Mouse (Mus musculus): ENCODE measurements around the gene Zbtb20. TPM values are rescaled to one million over a fixed set of nuclear protein-coding genes. Genes with fewer than 3 reads are reported as not detected.

Gene Zbtb20
- polyA plus RNA-seq, 1 experiment from 2014 or later: 20.2 TPM

DNA sequence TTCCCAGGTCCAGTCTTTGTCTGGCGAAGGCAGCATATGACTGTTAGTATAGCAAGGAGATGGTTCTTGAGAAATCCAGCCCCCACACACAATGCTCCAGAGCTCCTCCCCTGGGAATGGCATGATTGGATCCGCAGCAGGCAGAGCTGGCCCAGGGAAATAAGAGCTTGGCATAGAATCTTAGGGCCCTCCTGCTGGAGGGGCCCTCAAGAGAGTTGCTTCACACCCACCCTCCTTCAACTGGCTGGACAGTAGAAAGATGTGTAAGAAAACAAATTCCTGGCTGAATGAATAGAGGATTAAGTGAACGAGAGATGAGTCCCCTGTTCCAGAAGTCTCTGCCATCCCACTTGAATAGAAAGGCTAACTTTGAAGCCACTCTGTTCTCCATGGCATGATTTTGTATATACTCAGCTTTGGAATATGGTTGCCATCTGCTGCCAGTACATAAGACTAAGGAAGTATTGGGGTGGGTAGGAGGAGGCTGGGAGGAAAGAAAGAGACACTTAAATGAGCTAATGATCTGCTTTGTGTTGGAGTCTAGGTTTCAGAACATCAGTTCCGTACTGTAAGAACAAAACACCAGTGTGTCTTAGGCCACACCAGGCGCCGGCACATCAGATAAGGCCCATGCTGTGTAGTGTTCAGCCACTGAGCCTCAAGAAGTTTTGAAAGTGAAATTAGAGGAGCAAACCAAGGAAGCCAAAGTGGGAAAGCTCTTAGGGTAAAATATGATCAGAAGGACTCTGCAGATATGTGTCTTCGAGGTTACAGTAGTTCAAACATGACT lies 715.2 kb downstream of the Zbtb20 start:
- WGBS: 78% methylated on average over 7 of the region's 7 CpGs
- Histone ChIP-seq H3K9ac (no peak overlapping the region), H3K27ac (no peak overlapping the region), H3K4me1 (peaks cover 6% of the 10 kb centered on the region; the same call in 1 of the 2 replicates), H3K9me3 (no peaks in the 10 kb centered on the region), H3K4me2 (no peak overlapping the region), H3K36me3 (no peaks in the 10 kb centered on the region), H3K4me3 (no peak overlapping the region), H3K27me3 (no peaks in the 10 kb centered on the region)
- no peak for ATAC-seq (ENCODE audit: insufficient number of reproducible peaks, insufficient read depth, low FRiP score, low TSS enrichment, low read depth)

DNA sequence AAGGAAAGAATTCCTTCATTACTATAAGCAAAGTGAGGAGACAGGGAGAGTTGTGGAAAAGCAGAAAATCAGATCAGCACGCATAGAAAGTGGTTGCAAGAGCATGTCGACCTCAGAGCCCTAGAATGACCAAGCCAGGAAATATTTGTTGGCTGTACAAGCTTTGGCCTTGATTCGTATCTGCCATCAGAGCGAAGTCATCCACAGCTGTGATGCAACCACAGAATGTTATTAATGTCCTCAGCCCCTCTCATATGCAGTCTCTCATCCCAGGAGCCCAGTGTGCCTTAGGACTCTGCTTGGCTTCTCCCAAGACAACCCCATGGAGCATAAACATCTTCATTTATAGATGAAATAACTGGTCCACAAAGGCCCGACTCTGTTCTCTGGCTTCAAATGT lies 716.4 kb downstream of the Zbtb20 start:
- H3K9ac ChIP-seq: no peak overlapping the region
- no peak for ATAC-seq (ENCODE audit: insufficient number of reproducible peaks, insufficient read depth, low FRiP score, low TSS enrichment, low read depth)
- H3K27ac ChIP-seq: no peak overlapping the region
- H3K4me3 ChIP-seq: no peak overlapping the region
- H3K36me3 ChIP-seq: no peaks in the 10 kb centered on the region
- H3K4me1 ChIP-seq: peaks cover 6% of the 10 kb centered on the region; the same call in 1 of the 2 replicates
- 80% methylated on average over 5 of the region's 5 CpGs for WGBS
- H3K4me2 ChIP-seq: no peak overlapping the region
- H3K27me3 ChIP-seq: no peaks in the 10 kb centered on the region
- no peaks in the 10 kb centered on the region for H3K9me3 ChIP-seq

DNA sequence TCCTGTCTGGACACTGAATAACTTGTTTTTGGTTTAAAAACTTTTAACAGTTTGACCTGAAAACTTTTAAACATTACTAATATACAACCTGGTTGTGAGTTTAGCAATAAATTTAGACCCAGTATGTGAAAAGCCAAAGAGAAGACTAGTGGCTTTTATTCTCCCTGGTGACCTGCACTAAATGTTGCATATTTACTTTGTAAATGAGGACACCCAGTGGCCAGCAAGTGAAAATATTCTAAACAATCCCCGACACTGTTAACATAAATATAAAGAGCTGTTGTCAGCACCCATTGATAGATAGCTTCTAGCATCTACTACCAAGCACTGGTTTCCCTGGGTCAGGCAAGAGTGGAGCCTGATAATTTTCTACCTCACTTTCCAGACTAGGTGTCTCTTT lies 717.1 kb downstream of the Zbtb20 start:
- Histone ChIP-seq H3K36me3 (no peaks in the 10 kb centered on the region), H3K4me1 (peaks cover 8% of the 10 kb centered on the region), H3K4me3 (no peak overlapping the region), H3K9me3 (no peaks in the 10 kb centered on the region), H3K4me2 (no peak overlapping the region), H3K9ac (no peak overlapping the region), H3K27ac (no peak overlapping the region), H3K27me3 (no peaks in the 10 kb centered on the region)
- no peak for ATAC-seq (ENCODE audit: insufficient number of reproducible peaks, insufficient read depth, low FRiP score, low TSS enrichment, low read depth)
- WGBS: 11% methylated on average over 1 of the region's 1 CpGs

DNA sequence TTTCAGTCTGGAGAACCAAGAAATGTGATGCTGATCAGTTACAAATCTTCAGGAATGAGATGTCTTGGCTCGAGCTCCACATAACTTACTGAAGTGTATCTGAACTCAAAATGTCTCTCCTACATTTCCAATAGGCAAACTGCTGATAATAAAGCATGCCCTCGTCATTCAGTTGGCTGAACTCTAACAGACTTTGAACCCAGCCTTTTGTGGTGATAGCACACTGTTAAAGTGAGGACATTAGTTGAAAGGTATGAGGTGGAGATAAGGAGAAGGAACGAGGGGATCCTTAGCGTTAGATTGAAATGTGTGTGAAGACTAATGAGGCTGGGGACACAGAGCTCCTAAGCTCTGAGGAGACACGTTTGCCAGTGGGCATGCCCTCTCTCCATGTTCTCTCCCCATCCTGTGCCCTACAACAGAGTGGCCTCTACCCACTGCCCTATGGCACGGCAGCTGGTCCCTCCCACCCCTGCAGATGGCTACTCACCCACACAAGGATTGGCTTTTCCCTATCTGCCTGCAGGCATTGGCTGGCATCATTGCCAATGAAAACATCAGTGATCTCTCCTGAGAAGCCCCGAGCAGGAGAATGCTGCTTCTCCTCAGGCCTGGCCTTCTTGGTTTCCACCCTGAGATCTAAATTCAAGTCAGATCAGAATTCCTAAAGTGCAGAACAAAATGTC lies 721.8 kb downstream of the Zbtb20 start:
- Histone ChIP-seq H3K4me1 (peaks cover 3% of the 10 kb centered on the region; the same call in 1 of the 2 replicates), H3K27ac (no peak overlapping the region), H3K36me3 (no peaks in the 10 kb centered on the region), H3K27me3 (no peaks in the 10 kb centered on the region), H3K9me3 (no peaks in the 10 kb centered on the region), H3K9ac (no peak overlapping the region), H3K4me3 (no peak overlapping the region), H3K4me2 (no peak overlapping the region)
- ATAC-seq (ENCODE audit: insufficient number of reproducible peaks, insufficient read depth, low FRiP score, low TSS enrichment, low read depth): no peak
- WGBS: 76% methylated on average over 7 of the region's 7 CpGs

DNA sequence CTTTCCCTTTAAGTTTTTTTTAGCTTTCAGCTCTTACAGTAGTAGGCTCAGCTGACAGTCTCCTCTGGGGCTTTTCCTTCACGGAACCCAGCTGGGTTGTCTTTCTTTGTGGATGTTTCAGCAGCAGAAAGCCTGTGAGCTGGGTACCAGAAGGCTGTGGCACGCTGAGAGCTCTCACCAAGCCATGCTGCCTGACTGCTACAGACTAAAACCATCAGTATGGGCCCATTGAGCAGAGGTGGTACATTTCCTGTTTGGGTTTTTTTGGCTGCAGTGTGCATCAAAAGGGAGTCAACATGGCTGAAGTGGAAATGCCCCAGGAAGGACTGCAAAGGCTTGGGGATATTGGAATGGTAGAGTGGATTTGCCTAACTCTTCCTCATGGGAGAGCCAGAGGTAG lies 724.0 kb downstream of the Zbtb20 start:
- H3K4me2 ChIP-seq: no peak overlapping the region
- ATAC-seq (ENCODE audit: insufficient number of reproducible peaks, insufficient read depth, low FRiP score, low TSS enrichment, low read depth): no peak

DNA sequence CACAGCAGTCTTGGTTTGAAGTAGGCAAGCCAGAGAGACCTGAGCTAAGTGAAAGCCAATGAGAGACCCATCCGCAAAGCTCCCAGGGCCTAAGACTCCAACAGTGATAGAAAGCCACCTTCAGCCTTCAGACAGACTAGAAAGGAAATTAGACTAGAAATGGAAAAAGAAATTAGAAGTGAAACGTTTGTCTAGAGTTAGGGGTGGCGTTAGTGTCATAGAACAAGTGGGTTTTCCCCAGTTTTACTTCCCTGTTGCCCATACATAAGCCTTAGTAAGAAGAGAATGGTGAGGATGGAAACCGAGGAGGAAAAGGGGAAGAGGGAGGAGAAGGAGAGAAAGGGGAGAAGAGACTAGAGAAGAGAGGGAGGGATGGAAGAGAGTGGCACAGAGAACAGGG lies 726.9 kb downstream of the Zbtb20 start:
- ATAC-seq (ENCODE audit: insufficient number of reproducible peaks, insufficient read depth, low FRiP score, low TSS enrichment, low read depth): no peak
- Histone ChIP-seq H3K27ac (no peak overlapping the region), H3K4me2 (no peak overlapping the region), H3K27me3 (no peaks in the 10 kb centered on the region), H3K4me1 (peaks cover 12% of the 10 kb centered on the region), H3K9ac (no peak overlapping the region), H3K9me3 (no peaks in the 10 kb centered on the region), H3K4me3 (no peak overlapping the region), H3K36me3 (no peaks in the 10 kb centered on the region)
- WGBS: 64% methylated on average over 4 of the region's 4 CpGs

More for the DNA sequence above, 724.0 kb downstream of the Zbtb20 start:
- Histone ChIP-seq H3K27ac (no peak overlapping the region), H3K27me3 (no peaks in the 10 kb centered on the region), H3K4me3 (no peak overlapping the region), H3K4me1 (peaks cover 12% of the 10 kb centered on the region), H3K9ac (no peak overlapping the region), H3K9me3 (no peaks in the 10 kb centered on the region), H3K36me3 (no peaks in the 10 kb centered on the region)
- 69% methylated on average over 2 of the region's 2 CpGs for WGBS

DNA sequence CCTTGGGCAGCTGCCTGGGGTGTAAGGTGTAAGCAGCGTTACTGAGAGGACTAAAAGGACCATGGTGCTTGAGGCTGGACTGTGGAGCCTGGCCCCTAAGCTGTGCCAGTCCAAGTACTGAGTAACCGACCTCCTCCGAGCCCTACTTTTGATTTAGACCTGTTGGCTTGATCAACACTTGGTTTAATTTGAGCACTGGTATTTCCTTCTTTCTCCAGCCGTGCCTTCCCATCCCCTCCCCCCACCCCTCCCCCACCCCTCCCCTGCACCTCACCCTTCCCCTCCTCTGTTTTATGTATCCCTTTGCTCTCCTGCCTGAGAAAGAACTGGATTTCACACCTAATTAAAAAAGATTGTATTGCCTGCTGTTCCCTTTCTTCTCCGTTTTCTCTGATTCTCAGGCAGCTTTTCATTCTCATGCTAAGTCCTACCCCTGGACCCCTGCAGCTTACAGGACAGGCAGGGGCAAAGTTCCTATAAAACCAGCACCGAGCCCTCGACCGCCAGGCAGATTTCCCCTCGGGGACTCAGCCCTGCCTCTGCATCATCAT lies 728.0 kb downstream of the Zbtb20 start:
- Histone ChIP-seq H3K4me3 (no peak overlapping the region), H3K9ac (no peak overlapping the region), H3K9me3 (no peaks in the 10 kb centered on the region), H3K27ac (no peak overlapping the region), H3K4me2 (no peak overlapping the region), H3K27me3 (no peaks in the 10 kb centered on the region), H3K4me1 (peaks cover 9% of the 10 kb centered on the region), H3K36me3 (no peaks in the 10 kb centered on the region)
- no peak for ATAC-seq (ENCODE audit: insufficient number of reproducible peaks, insufficient read depth, low FRiP score, low TSS enrichment, low read depth)
- WGBS: 6% methylated on average over 9 of the region's 9 CpGs

DNA sequence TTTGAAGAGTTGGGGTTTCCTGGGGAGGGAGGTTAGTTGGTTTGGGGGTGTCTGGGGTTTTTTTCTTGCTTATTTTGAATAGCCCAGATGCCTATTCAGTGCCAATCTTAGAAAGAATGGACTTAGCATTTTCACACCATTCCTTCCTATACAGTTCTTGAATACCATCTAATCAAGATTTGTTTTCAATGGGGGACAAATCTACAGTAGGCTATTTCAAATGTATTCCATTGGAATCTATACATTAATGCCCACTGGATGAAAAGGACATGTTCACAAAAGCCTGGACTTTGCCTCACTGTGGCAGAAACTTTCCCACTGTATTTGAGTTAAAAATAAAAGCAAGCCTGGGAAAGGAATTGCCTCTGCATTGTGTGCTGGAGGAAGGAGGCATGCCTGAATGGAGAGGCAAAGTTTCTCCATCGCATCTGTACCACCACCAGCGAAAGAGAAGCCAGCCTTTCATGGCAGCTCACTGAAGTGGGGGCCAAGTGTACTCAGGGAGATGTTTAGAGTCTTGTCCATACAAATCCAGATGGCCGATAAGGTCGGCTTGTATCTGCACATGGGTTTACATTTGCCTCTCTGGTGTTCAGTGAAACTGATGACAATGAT lies 728.8 kb downstream of the Zbtb20 start:
- ATAC-seq (ENCODE audit: insufficient number of reproducible peaks, insufficient read depth, low FRiP score, low TSS enrichment, low read depth): no peak
- Histone ChIP-seq H3K4me1 (peaks cover 9% of the 10 kb centered on the region), H3K27ac (no peak overlapping the region), H3K36me3 (peaks cover 4% of the 10 kb centered on the region), H3K9ac (no peak overlapping the region), H3K4me2 (no peak overlapping the region), H3K9me3 (no peaks in the 10 kb centered on the region), H3K27me3 (no peaks in the 10 kb centered on the region), H3K4me3 (no peak overlapping the region)
- 56% methylated on average over 4 of the region's 4 CpGs for WGBS

DNA sequence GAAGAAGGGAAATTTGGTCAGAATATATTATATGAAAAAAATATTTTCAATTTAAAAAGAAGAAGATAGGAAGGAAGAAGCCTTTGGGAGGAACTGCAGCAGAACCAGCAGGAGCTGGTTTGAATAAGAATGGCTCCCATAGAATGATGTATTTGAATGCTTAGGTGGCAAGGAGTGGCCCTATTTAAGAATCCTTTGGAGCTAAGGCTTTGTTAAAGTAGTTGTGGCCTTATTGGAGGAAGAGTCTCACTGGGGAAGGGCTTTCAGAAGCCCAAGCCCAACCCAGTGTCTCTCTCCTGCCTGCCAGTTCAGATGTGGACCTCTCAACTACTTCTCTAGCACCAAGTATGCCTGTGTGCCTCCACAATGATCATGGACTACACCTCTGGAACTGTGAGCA lies 731.4 kb downstream of the Zbtb20 start:
- no peak overlapping the region for H3K27ac ChIP-seq
- no peaks in the 10 kb centered on the region for H3K27me3 ChIP-seq
- no peak overlapping the region for H3K9ac ChIP-seq
- H3K9me3 ChIP-seq: no peaks in the 10 kb centered on the region
- no peak for ATAC-seq (ENCODE audit: insufficient number of reproducible peaks, insufficient read depth, low FRiP score, low TSS enrichment, low read depth)
- H3K4me2 ChIP-seq: no peak overlapping the region
- peaks cover 9% of the 10 kb centered on the region for H3K4me1 ChIP-seq
- no peak overlapping the region for H3K4me3 ChIP-seq
- H3K36me3 ChIP-seq: peaks cover 17% of the 10 kb centered on the region

DNA sequence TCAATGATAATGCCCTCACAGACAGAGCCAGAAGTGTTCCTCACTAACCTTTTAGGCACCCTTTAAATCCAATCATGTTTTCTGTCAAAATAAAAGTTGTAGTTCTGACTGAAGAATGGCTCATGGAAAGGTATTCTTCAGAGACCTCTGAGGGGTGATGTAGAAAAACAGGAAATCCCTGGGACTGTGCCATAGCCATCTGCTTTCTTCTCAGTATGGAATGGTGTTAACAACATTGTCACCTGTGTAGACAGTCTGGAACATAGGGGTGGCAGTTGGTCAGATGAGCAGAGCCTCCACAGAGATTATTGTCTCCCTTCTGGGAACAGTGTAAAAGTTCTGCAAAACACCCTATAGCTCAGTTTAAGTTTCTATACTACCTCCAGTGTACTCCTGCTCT lies 732.4 kb downstream of the Zbtb20 start:
- Histone ChIP-seq H3K36me3 (peaks cover 17% of the 10 kb centered on the region), H3K4me3 (no peak overlapping the region), H3K9me3 (no peaks in the 10 kb centered on the region), H3K9ac (no peak overlapping the region), H3K27me3 (no peaks in the 10 kb centered on the region), H3K4me2 (no peak overlapping the region), H3K27ac (no peak overlapping the region), H3K4me1 (peaks cover 9% of the 10 kb centered on the region)
- ATAC-seq (ENCODE audit: insufficient number of reproducible peaks, insufficient read depth, low FRiP score, low TSS enrichment, low read depth): no peak

DNA sequence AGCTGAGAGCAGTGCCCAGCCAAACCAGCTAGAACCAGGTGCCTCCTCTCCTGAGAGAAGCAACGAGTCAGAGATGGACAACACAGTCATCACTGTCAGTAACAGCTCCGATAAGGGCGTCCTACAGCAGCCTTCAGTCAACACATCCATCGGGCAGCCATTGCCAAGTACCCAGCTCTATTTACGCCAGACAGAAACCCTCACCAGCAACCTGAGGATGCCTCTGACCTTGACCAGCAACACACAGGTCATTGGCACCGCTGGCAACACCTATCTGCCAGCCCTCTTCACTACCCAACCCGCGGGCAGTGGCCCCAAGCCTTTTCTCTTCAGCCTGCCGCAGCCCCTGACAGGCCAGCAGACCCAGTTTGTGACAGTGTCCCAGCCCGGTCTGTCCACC lies 734.7 kb downstream of the Zbtb20 start:
- Histone ChIP-seq H3K27me3 (no peaks in the 10 kb centered on the region), H3K4me1 (0 out of 2 replicates have a peak, but pooled peaks cover 5% of the 10 kb centered on the region), H3K36me3 (peaks cover 17% of the 10 kb centered on the region), H3K4me3 (no peak overlapping the region), H3K9me3 (no peaks in the 10 kb centered on the region), H3K9ac (no peak overlapping the region), H3K4me2 (no peak overlapping the region), H3K27ac (no peak overlapping the region)
- ATAC-seq (ENCODE audit: insufficient number of reproducible peaks, insufficient read depth, low FRiP score, low TSS enrichment, low read depth): no peak
- WGBS: 88% methylated on average over 10 of the region's 10 CpGs

Measured in embryonic facial prominence, embryonic 13.5 days (tissue).